Mouse (Mus musculus) gastrocnemius, postnatal 10 days (tissue): Measurements from ENCODE around the gene Wdr83. TPM values are rescaled to one million over a fixed set of nuclear protein-coding genes. Genes with fewer than 3 reads are reported as not detected.
"Not testable (repeated sequence)": the region's sequence is repeated elsewhere in the genome, so short reads cannot be mapped to it uniquely, and the experiment has no call there.

Experiments used
- DNase-seq: peaks from one replicate; pipeline ENCODE4 v3.0.0; 2021; ENCODE audit warnings: mixed read lengths
- long read RNA-seq, 2 experiments: library from polyadenylated mRNA; stranded (forward); transcript quantifications; one replicate each; pipeline ENCODE4 v2.0.0; 2021
- total RNA-seq, 2 experiments: library from RNA; stranded (reverse); gene quantifications; 2 replicates each; pipeline ENCODE4 v1.2.3; 2021

Gene Wdr83
- 10 to 100 TPM; 18.2 to 21.6 TPM for total RNA-seq
- long read RNA-seq, experiment 1, transcript Wdr83-201 (9 exons, 1,238 nt): major isoform, 11 of 15 reads
- long read RNA-seq, experiment 1, partial matches to known transcripts: 1 of 15 reads
- long read RNA-seq, experiment 1, other reads (novel, unspliced or antisense): 2 of 15 reads
- long read RNA-seq, experiment 2, transcript Wdr83-201 (9 exons, 1,238 nt): major isoform, 6 of 7 reads
- long read RNA-seq, experiment 2, partial matches to known transcripts: 0 of 7 reads
- long read RNA-seq, experiment 2, other reads (novel, unspliced or antisense): 1 of 7 reads

DNA sequence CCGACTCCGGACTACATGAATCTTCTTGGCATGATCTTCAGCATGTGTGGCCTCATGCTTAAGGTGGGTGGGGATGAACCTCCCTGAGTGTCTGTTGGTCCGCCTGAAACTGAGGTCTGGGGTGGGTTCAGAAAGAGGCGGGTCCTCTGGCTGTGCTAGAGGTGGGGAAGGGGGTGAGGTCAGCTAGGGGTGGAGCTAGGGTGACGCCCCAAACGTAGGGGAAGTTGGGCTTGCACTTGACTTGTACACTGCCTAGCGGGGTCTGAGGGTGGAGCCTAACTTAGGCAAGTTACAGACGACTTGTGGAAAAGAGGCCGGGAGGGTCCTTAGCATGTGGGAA, at the start of gene Wdr83:
Gene Wdr83 (minus strand): TSS at position 91 of the 340 bp plus-strand sequence.
- no peak for DNase-seq

DNA sequence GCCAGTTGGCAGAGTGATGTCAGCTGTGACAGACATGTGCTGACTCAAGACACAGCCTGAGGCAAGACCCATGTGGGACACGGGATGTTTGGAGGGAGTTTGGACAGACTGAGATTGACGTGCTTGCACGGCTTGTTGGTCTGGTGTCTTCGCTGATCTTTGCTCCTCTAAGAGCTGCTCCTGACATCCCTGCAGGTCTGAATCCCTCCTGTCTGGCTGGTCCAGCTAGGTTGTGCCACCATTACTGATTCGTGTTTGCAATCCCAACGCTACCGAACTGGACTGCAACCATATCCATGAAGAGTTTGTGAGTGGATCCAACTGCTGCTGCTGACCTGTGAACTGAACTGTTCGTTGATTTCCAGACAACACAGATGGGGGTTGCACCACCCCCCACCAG, 42.6 kb upstream of the Wdr83 start:
- DNase-seq: no peak

DNA sequence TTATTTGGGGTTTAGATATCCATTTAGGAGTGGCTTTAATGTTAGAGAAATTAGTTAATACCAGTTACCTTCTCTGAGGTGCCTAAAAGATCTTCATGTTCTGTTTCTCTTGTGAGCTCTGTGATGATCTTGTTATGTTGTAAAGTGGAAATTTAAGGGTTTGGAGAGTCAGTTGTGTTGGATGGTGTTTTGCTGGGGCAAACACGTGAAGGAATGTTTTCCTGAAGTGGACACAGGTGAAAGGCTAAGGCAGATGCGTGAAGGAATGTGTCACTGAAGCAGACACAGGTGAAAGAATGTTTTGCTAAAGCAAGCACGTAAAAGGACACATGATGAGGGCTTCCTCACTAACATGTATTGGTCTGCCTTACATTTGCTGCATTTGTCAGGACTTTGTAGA, 41.9 kb upstream of the Wdr83 start, which contains the start of gene Zfp791:
Gene Zfp791 (minus strand): TSS at position 101 of the 400 bp plus-strand sequence.
- DNase-seq: no peak

DNA sequence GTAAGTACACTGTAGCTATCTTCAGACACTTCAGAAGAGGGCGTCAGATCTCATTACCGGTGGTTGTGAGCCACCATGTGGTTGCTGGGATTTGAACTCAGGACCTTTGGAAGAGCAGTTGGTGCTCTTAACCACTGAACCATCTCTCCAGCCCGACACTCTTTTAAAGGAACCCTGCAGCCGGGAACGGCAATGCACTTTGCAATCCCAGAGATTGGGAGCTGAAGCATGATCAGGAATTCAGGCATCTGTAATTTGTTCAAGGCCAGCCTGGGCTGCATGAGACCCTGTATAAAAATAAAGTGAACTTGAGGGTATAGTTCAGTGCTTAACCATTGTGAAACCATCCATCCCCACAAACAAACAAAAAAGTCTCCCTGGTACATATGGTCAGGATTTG, 39.1 kb upstream of the Wdr83 start:
- DNase-seq: not testable (repeated sequence)

DNA sequence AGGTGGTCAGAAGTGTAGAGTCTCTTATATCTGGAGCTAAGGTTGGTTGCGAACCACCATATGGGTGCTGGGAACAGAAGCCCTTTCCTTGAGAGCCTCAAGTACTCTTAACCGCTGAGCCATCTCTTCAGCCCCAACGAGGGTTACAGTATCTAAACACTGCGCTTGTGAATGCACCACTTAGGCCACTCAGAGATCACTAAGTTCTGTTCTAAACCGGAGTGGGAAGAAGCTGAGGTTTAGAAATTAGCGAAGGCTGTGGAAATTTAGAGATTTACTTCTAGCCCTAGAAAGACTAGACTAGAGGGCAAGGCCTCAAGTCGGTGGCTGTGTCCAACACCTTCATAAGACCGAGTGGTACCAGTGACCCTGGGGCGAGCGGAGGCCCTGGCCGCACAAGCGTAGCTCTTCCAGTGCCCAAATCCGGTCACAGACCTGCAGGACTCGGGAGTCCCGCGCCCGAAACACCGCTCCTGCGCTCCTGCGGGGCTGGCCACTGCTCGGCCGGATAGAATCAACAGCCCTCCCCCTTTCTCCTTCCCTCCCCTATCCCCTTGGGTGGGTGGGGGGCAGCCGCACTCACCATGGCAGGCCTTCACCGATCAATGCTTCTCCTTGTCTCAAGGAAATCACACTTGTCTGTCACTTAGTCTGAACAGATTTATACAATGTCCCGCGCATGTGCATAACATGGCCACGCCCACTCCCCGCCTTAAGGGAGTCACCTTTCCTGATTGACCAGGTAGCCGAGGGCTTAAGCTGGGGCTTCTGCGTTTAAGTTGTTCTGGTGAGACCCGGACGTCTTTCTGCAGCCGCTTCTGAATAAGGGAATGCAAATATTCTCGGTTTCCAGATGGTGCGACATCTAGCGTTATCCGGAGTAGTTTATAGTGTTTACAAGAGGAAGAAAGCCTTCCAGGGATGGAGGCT, 38.2 kb upstream of the Wdr83 start:
- DNase-seq: peak; percentile 71

DNA sequence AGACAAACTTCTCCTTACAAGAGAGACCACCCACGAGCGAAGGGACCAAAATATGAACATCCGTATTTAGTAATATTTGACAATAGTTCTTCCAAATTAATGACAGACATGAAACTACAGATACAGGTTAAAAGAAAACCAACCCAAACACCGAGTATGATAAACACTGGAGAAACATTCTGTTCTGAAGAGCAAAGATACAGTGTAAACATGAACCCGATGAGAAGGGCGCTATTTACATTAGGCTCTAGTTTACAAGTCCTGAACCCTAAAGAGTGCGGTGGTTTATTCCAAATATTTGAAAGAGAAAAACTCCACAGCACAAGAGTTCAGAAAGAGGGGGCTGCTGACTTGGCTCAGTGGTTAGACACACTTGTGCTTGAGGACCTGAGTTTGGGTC, 35.9 kb upstream of the Wdr83 start:
- DNase-seq: no peak

DNA sequence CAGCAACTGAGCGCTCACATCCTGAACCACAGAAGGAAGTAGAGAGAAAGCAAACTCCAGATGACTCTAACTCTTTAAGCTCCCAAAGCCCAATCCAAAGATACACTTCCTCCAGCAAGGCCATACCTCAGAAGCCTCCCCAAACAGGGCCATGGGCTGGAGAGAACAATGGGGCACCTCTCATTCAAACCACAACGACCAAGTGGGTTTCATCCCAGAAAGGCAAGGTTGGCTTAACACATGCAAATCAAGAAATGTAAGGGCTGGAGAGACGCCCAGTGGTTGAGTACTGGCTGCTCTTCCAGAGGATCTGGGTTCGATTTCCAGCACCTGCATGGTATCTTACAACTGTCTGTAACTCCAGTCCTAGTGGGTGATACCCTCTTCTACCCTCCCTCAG, 34.4 kb upstream of the Wdr83 start:
- DNase-seq: no peak

DNA sequence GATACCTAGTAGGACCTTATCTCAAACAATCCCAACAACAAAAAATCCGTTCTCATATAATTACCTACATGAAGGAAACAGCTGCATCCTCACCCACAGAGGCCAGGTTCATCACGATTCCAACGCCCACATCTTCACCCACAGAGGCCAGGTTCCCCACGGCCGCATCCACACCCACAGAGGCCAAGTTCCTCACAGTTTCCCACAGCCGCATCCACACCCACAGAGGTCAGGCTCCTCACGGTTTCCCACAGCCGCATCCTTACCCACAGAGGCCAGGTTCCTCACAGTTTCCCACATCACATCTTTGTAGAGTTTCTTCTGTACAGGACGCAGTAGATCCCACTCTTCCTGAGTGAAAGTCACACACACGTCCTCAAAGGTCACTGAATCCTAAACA, 32.1 kb upstream of the Wdr83 start:
- DNase-seq: no peak

DNA sequence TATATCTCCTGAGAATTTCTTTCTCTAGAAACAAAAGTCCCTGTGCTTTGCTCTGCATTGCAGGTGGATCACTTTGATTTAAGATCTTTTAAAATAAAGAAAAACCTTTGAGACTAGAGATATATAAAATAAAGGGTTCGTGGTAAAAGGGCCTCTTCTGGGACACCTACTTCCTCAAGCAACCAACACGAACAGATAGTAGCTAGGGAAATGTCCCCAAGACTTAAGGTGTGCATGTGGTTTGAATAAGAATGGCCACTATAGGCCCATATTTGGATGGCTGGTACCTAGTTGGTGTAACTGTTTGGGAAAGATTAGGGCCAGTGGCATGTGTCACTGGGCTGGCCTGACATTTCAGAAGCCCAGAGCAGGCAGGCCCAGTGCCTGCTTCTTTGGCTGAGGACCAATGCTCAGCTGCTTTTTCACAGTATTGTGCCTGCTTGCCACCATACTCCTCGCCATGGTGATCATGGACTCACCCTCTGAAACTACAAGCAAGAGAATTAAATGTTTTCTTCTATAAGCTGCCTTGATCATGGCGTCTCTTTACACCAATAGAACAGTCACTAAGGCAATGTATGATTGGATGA, 19.1 kb upstream of the Wdr83 start:
- DNase-seq: no peak

DNA sequence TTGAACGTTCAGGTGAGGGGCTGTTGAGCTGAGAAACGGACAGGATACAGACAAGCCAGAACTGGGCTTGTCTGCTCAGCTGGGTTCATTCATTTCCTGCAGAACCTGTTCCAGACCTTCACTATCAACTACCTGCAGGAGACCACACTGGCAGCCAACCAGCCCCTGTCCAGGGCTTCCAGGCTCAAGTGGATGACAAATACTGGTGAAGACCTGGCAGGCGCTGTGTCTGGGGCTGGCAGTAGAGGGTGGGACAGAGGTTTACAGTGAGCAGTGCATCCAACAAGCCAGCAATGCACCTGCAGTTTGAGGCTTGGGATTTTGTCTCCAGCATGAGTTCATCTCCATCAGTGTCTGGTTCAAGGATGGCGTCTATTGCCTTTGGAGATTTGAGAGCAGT, 15.7 kb upstream of the Wdr83 start:
- no peak for DNase-seq

DNA sequence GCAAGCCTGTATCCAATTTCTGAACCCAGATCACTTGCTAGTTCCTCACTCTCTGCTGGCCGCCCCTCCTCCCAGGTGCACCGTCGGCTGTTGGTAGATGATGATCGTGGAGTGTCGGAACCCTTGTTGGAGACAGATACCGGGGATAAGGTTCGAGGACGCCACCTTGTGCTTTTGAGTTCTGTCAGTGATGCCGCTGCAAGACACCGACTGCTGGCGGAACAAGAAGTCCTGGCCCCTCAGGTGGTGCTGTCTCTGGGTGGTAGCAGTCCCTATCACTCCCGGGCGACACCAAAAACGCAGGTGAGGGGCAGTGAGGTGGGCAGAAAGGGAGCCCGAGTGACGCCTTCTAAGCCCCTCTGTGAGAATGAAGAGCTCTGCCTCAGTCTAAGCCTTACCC, 15.1 kb upstream of the Wdr83 start:
- DNase-seq: no peak

DNA sequence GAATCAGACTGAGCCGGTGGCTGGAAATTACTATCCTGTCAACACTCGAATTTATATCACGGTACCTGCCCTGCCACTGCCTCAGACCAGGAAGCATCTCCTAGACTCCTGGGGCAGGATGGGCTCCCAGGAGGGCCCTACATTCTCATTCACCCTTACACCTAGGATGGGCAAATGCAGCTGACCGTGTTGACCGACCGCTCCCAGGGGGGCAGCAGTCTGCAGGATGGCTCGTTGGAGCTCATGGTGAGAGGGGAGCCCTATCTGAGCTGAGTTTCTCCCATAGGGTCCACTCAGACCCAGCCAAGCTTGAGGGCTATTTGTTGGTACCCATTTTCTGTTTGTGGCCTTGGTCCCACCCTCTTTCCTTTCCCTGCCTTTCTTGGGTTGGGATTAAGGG, 14.5 kb upstream of the Wdr83 start:
- no peak for DNase-seq

DNA sequence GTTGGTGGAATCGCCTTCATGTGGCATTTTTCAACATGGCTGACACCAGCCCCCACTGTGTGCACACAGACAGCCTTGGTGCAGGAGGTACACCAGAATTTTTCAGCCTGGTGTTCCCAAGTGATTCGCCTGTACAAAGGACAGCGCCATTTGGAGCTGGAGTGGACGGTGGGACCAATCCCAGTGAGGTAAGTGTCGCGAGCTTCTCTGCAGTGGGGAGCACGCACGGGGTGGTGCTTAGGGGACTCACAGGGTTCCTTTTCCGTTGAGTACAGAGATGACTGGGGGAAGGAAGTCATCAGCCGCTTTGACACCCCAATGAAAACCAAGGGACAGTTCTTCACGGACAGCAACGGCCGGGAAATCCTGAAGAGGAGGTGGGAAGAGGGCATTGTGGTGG, 13.9 kb upstream of the Wdr83 start:
- no peak for DNase-seq

DNA sequence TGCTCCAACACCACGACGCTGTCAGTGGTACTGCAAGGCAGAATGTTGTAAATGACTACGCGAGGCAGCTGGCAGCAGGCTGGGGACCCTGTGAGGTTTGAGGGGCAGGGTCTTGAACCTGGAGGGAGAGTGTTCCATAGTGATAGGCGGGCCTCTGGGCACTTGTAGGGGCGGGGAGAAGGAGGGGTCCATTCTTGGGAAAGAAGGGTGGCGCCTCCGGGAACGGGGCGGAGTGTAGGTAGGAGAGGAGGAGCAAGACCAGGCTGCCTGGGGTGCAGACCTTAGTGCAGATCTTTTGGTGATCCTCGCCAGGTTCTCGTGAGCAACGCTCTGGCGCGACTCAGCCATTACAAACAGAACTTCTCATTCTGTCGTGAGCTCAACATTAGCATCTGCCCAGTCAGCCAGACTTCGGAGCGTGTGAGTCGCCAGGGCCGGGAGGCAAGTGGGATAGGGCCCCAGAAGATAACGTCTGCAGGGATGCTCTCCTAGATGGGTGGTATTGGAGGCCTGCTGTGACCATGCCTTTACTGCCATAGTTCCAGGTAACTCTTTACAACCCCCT, 10.5 kb upstream of the Wdr83 start:
- no peak for DNase-seq

DNA sequence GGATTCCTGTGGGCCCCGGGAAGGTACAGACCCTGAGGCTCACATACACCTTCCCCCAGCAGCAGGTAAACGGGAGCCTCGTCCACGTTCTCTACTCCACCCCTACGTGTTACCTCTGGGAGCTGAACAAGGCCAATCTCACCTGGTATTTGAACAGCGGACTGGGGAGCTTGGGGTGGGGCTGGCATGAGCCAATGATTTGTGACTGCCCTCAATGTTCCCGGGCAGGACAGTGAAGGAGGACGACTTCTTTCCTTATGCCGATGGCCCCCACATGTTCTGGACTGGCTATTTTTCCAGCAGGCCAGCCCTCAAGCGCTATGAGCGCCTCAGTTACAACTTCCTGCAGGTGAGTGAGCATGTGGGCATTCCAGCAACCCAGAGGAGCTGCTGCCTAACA, 9.8 kb upstream of the Wdr83 start:
- DNase-seq: no peak

DNA sequence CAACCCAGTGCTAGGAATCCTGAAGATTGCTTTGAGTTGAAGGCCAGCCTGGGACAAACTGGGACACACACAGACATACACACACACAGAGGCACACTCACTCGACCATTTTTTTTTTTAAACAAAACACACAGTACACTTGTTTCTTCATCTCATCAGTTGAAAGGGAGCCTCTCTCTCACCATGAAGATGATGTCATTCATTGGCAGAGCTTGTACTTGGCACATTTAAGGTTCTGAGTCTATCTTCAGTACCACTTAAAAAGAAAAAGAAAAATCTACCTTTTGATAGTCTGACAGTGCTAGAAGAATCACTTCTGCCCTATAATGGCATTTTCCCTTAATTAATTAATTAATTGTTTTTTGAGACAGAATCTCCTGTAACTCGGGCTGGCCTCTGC, 7.7 kb upstream of the Wdr83 start:
- DNase-seq: no peak

DNA sequence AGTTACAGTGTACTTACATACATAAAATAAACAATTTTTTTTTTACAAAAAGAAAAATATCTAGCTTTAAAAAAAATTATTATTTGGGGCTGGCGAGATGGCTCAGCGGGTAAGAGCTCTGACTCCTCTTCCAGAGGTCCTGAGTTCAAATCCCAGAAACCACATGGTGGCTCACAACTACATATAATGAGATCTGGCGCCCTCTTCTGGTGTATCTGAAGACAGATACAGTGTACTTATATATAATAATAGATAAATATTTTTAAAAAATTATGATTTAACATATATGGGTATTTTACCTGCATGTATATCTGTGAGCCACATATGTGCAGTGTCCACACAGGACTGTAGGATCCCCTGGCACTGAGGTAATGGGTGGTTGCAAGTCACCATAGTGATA, 5.1 kb upstream of the Wdr83 start:
- no peak for DNase-seq

DNA sequence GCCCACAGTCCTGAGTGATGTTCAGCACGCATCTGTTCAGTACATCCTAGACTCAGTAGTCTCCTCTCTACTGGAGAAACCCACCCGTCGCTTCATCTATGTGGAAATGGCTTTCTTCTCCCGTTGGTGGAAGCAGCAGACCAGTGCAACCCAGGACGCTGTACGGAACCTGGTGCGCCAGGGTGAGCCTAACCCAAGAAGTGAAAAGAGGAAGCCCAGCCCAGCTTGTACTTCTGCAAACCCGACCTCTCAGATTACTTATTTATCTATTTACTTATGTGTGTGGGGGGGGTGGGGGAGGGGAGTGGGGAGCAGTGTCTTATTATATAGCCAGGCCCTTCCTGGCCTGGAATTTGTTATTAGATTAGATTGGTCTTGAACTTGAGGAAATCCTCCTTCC, 3.5 kb upstream of the Wdr83 start:
- DNase-seq: no peak

DNA sequence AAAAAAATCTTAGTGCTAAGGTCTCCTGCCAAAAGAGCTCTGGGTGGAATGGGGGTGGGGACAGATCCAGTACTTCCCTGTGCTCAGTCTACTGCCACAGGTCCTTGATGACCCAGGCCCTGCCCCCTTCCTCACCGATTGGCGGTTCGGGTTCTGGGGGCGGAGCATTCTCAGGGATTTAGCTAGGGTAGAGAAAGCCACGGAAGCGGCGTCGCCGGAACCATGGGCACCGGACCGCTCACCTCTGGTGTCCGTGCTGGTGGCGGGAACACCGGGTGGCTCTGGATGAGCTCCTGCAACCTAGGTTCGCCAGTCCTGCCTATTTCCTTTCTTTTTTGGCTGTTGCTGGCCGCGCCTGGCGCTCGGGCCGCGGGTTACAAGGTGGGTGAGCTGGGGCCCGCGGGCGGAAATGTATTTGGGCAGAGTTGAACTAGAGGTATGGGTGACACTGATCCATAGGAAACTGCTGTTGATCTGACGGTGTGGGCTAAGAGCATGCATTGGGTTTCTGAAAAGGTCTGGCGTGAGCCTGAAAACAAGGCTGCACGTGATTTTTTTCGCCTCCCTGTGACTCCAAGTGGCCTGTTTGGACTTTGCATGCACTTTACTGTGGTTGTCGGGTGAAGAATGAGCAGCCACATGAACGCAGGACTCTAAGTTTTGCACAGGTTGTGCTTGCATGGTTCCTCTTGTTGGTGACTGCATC, 2.2 kb upstream of the Wdr83 start, which contains the start of gene Man2b1:
Gene Man2b1 (plus strand): TSS at position 163 of the 706 bp plus-strand sequence.
- DNase-seq: peak; percentile 80

DNA sequence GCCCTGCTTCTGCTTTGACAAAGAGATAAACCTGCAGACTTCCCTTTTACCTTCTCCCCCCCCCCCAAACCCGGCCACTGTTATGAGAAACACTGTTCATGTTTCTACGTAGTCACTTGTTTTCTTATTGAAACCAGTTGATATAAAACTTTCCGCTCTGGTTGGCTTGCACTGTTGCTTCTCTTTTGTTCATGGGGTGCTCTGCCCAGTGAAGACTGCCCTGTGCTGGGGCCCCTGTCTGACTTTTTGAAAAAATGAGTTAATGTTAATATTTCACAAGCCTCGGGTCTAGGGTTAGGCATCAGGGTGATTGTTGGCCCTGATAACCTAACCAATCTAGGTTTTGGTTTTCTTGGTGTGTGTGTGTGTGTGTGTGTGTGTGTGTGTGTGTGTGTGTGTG, 1.1 kb upstream of the Wdr83 start:
- not testable (repeated sequence) for DNase-seq

DNA sequence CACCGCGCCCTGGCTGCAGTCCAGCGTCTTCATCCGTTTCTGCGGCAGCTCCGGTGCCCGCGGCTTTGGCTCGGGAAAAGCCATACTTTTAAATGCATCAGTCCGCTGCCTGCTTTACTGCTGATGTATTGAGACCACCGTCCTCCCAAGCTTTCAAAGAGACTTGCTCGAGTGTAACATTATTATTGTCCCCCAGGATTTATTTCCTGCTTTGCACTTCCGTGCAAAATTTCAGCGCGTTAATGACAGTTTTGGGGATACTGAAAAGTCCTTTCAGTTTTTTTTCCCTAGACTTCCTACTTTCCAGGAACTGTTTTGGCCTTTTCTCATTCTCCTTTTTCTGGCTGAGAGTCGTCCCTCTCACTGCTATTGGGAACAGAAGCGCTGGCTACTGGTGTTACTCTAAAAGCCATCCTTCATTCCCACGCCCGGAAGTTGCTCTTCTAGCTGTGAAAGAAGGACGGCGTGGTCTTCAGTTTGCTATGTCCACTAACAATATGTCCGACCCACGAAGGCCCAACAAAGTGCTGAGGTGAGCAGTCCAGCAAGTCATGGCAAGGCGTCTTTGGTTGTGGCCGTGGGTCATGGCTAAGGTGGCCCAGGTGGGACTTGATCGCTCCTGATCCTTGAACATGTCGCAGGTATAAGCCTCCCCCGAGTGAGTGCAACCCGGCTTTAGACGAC, 432 bp downstream of the Wdr83 start, which contains the start of gene Wdr83os:
Gene Wdr83os (plus strand): TSS at position 209 of the 684 bp plus-strand sequence.
- peak; percentile 54 for DNase-seq

DNA sequence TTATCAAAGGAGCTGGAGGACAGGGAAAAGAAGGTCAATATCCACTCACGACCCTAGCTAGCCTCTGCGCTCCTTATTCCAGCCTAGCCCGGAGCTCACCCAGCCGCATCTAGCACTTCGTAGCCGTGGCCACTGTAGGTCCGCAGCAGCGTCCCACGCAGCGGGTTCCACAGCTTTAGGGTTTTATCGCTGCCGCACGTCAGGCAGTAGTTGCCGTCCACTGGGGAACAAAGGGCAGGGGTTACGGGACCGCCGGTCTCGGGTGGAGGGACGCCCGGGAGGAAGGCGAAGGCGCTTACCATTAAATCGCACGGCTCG, 933 bp downstream of the Wdr83 start:
- DNase-seq: no peak
